Mouse (Mus musculus): ENCODE measurements at regions not wholly inside any gene's neighbourhood (a gene's known extent, or its start where the extent isn't known, plus 50 kb on each side); places are given as distances from the start of the nearest gene placed in this dataset.

GRCm38 (mm10) chr11:113107205-113107844 lies 325.3 kb downstream of the Sox9 start:
- TF ChIP-seq TAL1 (IDR thresholded peaks at IDR 0.05; ENCODE audit: low read length): no peak
- TF ChIP-seq GATA1 (IDR thresholded peaks at IDR 0.05; ENCODE audit: low read length): no peak

Data from erythroblast, embryonic 14.5 days (primary cell).